8 mouse cellular contexts compared by ENCODE assay signal in the genomic region with DNA sequence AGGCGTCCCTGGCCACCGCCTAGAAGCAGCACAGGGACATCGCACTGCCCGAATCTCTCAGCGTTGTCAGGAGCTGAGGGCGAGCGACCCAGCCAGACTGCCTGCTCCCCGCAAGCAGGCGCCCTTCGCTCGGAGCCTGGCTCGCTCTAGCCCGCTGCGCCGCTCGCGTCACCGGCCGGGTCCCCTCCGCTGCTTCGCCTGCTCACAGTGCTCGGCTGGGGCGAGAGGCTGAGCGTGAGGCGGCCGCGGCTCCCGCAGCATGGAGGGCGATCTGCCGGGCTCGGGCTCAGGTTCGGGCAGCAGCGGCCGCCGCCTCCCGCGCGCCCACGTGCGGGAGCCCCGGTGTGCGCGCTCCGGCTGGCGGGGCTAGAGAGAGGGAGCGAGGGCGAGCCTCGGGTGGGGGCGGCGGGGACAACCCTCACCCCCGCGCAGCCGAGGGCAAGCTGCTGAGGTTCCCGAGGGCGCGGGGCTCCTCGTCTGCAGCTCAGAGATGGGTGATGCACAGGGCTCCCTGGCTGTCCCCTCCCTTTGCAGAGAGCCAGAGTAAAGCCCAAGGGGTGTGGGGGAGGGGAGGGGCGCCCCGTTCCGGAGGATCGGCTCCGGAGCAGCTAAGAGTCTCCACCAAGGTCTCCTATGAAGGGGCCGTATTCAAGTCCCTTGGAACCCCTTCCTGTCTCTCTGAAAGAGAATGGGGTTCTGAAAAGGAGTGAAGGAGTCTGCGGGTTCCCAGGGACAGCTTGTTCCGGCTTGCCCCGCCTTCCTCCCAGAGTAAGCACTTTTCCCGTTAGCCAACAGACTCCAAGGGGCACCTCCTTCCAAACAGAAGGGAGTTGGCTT. TPM values are rescaled to one million over a fixed set of nuclear protein-coding genes. Genes with fewer than 3 reads are reported as not detected.
DNase-seq lines count a peak whose midpoint lies in the region; ATAC-seq and TF ChIP-seq lines count a peak whose summit lies in the region.

Gene Sgcd, minus strand, starts transcription at position 273 of the 837 bp plus-strand sequence.

- peak within 1 kb of the TSS; percentile 25 for H3K4me3 ChIP-seq in brown adipose tissue, adult 24 weeks (ENCODE audit: insufficient read depth, low read depth, low read length)
- peak within 1 kb of the TSS; percentile 33 for H3K4me3 ChIP-seq in small intestine, adult 2 months (ENCODE audit: low read depth, low read length)

- intact Hi-C loops in heart, postnatal 25 days (cut with DNase I): no loop called here

- no peaks in the 10 kb centered on the region for H3K4me1 ChIP-seq in brown adipose tissue, adult 24 weeks (ENCODE audit: control insufficient read depth, insufficient read depth, insufficient read length, low read length)
- no peaks in the 10 kb centered on the region for H3K4me1 ChIP-seq in small intestine, adult 2 months (ENCODE audit: control insufficient read depth, insufficient read depth, insufficient read length, low read length)

- WGBS in small intestine, adult 2 months: 3% methylated on average over 67 of the region's 67 CpGs

- H3K27ac ChIP-seq in brown adipose tissue, adult 24 weeks (replicated peaks; ENCODE audit: low read depth, low read length): no peak within 1 kb of the TSS
- no peak within 1 kb of the TSS for H3K27ac ChIP-seq in small intestine, adult 2 months (ENCODE audit: insufficient read depth, low read depth, low read length)

- TF ChIP-seq POLR2A in small intestine, adult 2 months (IDR thresholded peaks at IDR 0.05; ENCODE audit: low read depth, low read length): no peak

- no peaks in the 10 kb centered on the region for H3K27me3 ChIP-seq in small intestine, adult 2 months (ENCODE audit: control insufficient read depth, insufficient read depth, low read length)

- TF ChIP-seq CTCF in small intestine, adult 2 months (IDR thresholded peaks at IDR 0.05; ENCODE audit: extremely low read depth, insufficient read length, insufficient replicate concordance, low read depth, low read length): no peak

- peak; percentile 85 for ATAC-seq in frontal cortex, adult (ENCODE audit: low TSS enrichment)

- DNase-seq in ES-CJ7 (ENCODE audit: low read depth, low spot score): peak; percentile 26
- no peak for DNase-seq in heart, postnatal 25 days (ENCODE audit: low spot score)
- DNase-seq in layer of hippocampus, postnatal 25 days (ENCODE audit: extremely low spot score in 1 of 2, low spot score in 1 of 2): peak; percentile 50 to 55
- peak; percentile 37 to 59 for DNase-seq in lung, postnatal 4 days
- DNase-seq in thymus, postnatal 0 days (ENCODE audit: low spot score): no peak

- no peaks in the 10 kb centered on the region for H3K36me3 ChIP-seq in small intestine, adult 2 months (ENCODE audit: control insufficient read depth, insufficient read depth, low read length)

RNA-seq across cellular contexts. Expression of gene Sgcd, which starts in this region (rescaled TPM):
- 37.3 and 42.5 TPM in 2 replicates for polyA plus RNA-seq in brown adipose tissue, adult 24 weeks (2012; ENCODE audit: insufficient read depth, insufficient read length, missing spikeins)
- total RNA-seq in heart, postnatal 25 days (2021): 10 to 100 TPM; 66.7 to 76.3 TPM
- total RNA-seq in layer of hippocampus, postnatal 25 days (2021): 10 to 100 TPM in 1 of 2 experiments, 1 to 10 TPM in 1; 9.0 to 12.6 TPM
- polyA plus RNA-seq in small intestine, adult 2 months (2012; rRNA removed): 0.18 and 0.32 TPM in 2 replicates
- polyA plus RNA-seq in thymus, postnatal 0 days (2015; fragmentation: Nextera tagmentation; extraction: Ambion mirVana): 0.26 and 0.55 TPM in 2 replicates

Comparison
In these comparisons a context has a peak if more than half of its experiments do, and no peak if none do; other contexts are left out.
1. RNA of gene Sgcd (total RNA-seq): 66.7 to 76.3 TPM in heart, postnatal 25 days; 9.0 to 12.6 TPM in layer of hippocampus, postnatal 25 days; every median in the first group is over 4 times any median in the second.
2. RNA of gene Sgcd (polyA plus RNA-seq): 37.3 to 42.5 TPM in brown adipose tissue, adult 24 weeks; 0.26 to 0.55 TPM in thymus, postnatal 0 days and 0.18 to 0.32 TPM in small intestine, adult 2 months; every median in the first group is over 10 times any median in the second.
3. DNase-seq: peak in ES-CJ7 (single experiment), layer of hippocampus, postnatal 25 days (2 of 2) and lung, postnatal 4 days (2 of 2); none in heart, postnatal 25 days (single experiment) and thymus, postnatal 0 days (single experiment).